Mouse (Mus musculus) embryonic facial prominence, embryonic 11.5 days (tissue): ENCODE results near the gene Atp10a. TPM values are rescaled to one million over a fixed set of nuclear protein-coding genes. Genes with fewer than 3 reads are reported as not detected.

ENCODE experiments used
- ATAC-seq: fragments of 200-750 bp; cut with Nextera tagmentation; replicated peaks from 2 replicates; pipeline ENCODE4 v1.8.0; 2017; ENCODE audit warnings: low read depth; ENCODE audit not compliant: insufficient number of reproducible peaks, low FRiP score, low TSS enrichment
- DNase-seq: peaks from one replicate; pipeline ENCODE4 v3.0.0-alpha.2; 2015; ENCODE audit warnings: low spot score
- H3K27ac ChIP-seq: fragments of 300-500 bp; sonication (generic); replicated peaks from 2 replicates; pipeline ENCODE4 v1.5.1; 2014; ENCODE audit warnings: mild to moderate bottlenecking, low read depth, low read length, control low read depth
- H3K27me3 ChIP-seq: fragments of 300-500 bp; sonication (generic); 2 replicates; pipeline ENCODE4 v1.6.1; 2014; ENCODE audit warnings: mild to moderate bottlenecking, low read length, moderate library complexity, mixed read lengths; ENCODE audit not compliant: control insufficient read depth, insufficient read depth
- H3K36me3 ChIP-seq: fragments of 300-500 bp; sonication (generic); replicated peaks from 2 replicates; pipeline ENCODE4 v1.6.1; 2014; ENCODE audit warnings: low read depth, mild to moderate bottlenecking, low read length, moderate library complexity, mixed read lengths; ENCODE audit not compliant: control insufficient read depth, insufficient read depth
- H3K4me1 ChIP-seq: fragments of 300-500 bp; sonication (generic); 2 replicates; pipeline ENCODE4 v1.6.1; 2014; ENCODE audit warnings: low read length, mixed read lengths; ENCODE audit not compliant: control insufficient read depth, insufficient read depth
- H3K4me2 ChIP-seq: fragments of 300-500 bp; sonication (generic); 2 replicates; pipeline ENCODE4 v1.6.1; 2014; ENCODE audit warnings: low read depth, mild to moderate bottlenecking, control low read depth, low read length, moderate library complexity
- H3K4me3 ChIP-seq: fragments of 300-500 bp; sonication (generic); 2 replicates; pipeline ENCODE4 v1.5.1; 2014; ENCODE audit warnings: low read depth, low read length, control low read depth
- H3K9ac ChIP-seq: fragments of 300-500 bp; sonication (generic); replicated peaks from 2 replicates; pipeline ENCODE4 v1.6.1; 2014; ENCODE audit warnings: mild to moderate bottlenecking, control low read depth, low read length
- H3K9me3 ChIP-seq: fragments of 300-500 bp; sonication (generic); replicated peaks from 2 replicates; pipeline ENCODE4 v1.6.1; 2016; ENCODE audit warnings: mild to moderate bottlenecking, low read length, inconsistent platforms, mixed read lengths; ENCODE audit not compliant: control insufficient read depth
- WGBS: fragments of 180-500 bp; shearing (Covaris S2); extraction: QIAGEN DNeasy Blood & Tissue Kit; methylation state at CpG from one replicate; pipeline ENCODE4 v1.1.7; 2014; 5-methylcytosine and 5-hydroxymethylcytosine counted together
- polyA plus RNA-seq: library from polyadenylated mRNA; unstranded; fragments of >200 nt; fragmentation: Nextera tagmentation; extraction: Ambion mirVana; gene quantifications from 2 replicates; pipeline ENCODE4 v1.2.1, GENCODE M21; 2014

Atp10a gene
- polyA plus RNA-seq, 1 experiment from 2014 or later, result 1.9 TPM

- whole genome bisulfite sequencing, result 68% methylated on average over 5 of the region's 5 CpGs
Measured at GRCm38 (mm10) chr7:58746817-58747216, 90.9 kb downstream of the Atp10a start.

DNA sequence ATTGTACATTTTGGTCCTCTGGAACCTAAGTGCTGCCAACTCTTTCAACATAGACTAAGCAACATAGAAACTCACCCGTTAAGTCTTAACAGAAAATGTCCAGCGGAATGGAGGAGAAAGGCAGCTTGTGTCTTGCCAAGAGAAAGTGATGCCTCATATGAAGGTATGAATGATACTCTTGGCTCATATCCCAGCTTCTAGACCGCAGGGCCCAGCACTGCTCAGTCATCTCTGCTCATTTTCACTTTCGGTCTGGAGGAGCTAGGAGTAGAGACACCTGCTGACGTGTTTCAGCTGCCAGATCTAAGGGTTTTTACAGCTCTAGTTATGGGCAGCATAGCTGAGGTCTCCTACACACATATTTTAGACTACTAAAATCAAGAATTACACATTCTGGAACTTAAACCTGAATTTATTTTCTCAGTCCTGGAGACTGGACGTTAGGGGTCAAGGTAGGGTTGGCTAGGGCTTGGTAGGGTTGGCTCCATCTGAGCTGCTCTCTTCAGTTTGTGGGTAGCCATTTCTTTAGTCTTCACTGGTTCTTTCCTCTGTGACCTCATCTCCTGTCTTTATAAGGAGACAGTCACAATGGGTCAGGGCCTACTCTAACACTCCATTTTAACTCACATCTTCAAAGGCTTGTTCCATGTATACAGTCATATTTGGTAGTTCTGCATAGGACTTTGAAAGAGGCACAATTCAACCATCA, 94.1 kb downstream of the Atp10a start:
- no peaks in the 10 kb centered on the region for H3K9me3 ChIP-seq
- no peaks in the 10 kb centered on the region for H3K36me3 ChIP-seq
- no peak overlapping the region for H3K9ac ChIP-seq
- no peaks in the 10 kb centered on the region for H3K4me1 ChIP-seq
- H3K27me3 ChIP-seq, result no peaks in the 10 kb centered on the region
- no peak overlapping the region for H3K27ac ChIP-seq
- no peak overlapping the region for H3K4me3 ChIP-seq
- DNase-seq (no peak), ATAC-seq (no peak)
- H3K4me2 ChIP-seq, result no peak overlapping the region
- WGBS, result 90% methylated on average over 6 of the region's 6 CpGs

More at GRCm38 (mm10) chr7:58746817-58747216, 90.9 kb downstream of the Atp10a start:
- Histone ChIP-seq H3K9me3 (no peaks in the 10 kb centered on the region), H3K36me3 (no peaks in the 10 kb centered on the region), H3K27me3 (no peaks in the 10 kb centered on the region), H3K4me1 (no peaks in the 10 kb centered on the region), H3K4me2 (no peak overlapping the region), H3K4me3 (no peak overlapping the region), H3K27ac (no peak overlapping the region), H3K9ac (no peak overlapping the region)
- no peak for DNase-seq
- ATAC-seq, result no peak

DNA sequence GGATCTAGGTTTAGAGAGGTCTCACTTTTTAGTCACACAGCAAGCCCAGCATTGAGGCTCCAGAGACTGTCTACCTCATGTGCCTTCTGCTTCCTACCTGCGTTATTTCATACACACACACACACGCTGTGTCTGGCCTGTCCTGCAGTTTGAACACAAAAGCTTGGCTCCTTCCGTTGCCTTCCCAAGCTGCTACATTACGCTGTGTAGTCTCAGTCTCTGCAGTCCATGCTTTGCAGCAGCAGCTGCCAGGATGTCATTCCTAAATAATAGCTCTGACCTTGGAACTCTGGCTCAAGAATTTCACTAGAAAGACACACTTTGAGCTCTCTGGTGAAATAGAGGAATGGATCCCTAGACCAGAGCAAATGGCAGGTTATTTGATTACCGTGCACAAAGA, 96.1 kb downstream of the Atp10a start:
- no peaks in the 10 kb centered on the region for H3K27me3 ChIP-seq
- H3K36me3 ChIP-seq, result no peaks in the 10 kb centered on the region
- H3K27ac ChIP-seq, result no peak overlapping the region
- ATAC-seq (no peak), DNase-seq (peak; percentile 10)
- H3K9me3 ChIP-seq, result no peaks in the 10 kb centered on the region
- no peak overlapping the region for H3K4me3 ChIP-seq
- H3K9ac ChIP-seq, result no peak overlapping the region
- WGBS, result 64% methylated on average over 5 of the region's 5 CpGs
- no peaks in the 10 kb centered on the region for H3K4me1 ChIP-seq
- no peak overlapping the region for H3K4me2 ChIP-seq

- no peaks in the 10 kb centered on the region for H3K27me3 ChIP-seq
- ATAC-seq (no peak), DNase-seq (no peak)
- H3K9ac ChIP-seq, result no peak overlapping the region
- H3K4me3 ChIP-seq, result no peak overlapping the region
- H3K4me2 ChIP-seq, result no peak overlapping the region
- no peaks in the 10 kb centered on the region for H3K4me1 ChIP-seq
- H3K36me3 ChIP-seq, result no peaks in the 10 kb centered on the region
- no peak overlapping the region for H3K27ac ChIP-seq
- H3K9me3 ChIP-seq, result no peaks in the 10 kb centered on the region
- 80% methylated on average over 1 of the region's 1 CpGs for WGBS
Measured at GRCm38 (mm10) chr7:58754076-58754475, 98.1 kb downstream of the Atp10a start.

DNA sequence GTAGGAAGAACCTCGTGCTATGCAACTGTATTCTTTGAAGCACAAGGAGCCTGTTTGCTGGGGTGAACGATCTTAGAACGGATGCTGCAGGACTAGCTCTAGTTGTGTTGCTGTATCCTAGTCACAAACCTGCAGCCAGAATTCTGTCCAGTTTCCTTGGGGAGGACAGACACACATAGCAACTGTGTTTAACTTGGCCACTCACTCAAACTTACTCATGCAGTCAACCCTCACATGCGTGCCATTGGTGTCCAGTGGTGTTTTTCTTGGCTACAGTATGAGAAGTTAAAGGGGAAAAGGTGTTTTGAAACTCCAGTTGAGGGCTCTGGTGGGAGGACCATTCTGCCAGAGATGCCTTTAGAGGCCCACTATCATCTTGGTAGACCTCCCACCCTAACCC, 98.6 kb downstream of the Atp10a start:
- Histone ChIP-seq H3K4me1 (no peaks in the 10 kb centered on the region), H3K4me2 (no peak overlapping the region), H3K9me3 (no peaks in the 10 kb centered on the region), H3K27me3 (no peaks in the 10 kb centered on the region), H3K4me3 (no peak overlapping the region), H3K36me3 (no peaks in the 10 kb centered on the region), H3K9ac (no peak overlapping the region), H3K27ac (no peak overlapping the region)
- 86% methylated on average over 4 of the region's 4 CpGs for WGBS
- no peak for ATAC-seq
- DNase-seq, result no peak

DNA sequence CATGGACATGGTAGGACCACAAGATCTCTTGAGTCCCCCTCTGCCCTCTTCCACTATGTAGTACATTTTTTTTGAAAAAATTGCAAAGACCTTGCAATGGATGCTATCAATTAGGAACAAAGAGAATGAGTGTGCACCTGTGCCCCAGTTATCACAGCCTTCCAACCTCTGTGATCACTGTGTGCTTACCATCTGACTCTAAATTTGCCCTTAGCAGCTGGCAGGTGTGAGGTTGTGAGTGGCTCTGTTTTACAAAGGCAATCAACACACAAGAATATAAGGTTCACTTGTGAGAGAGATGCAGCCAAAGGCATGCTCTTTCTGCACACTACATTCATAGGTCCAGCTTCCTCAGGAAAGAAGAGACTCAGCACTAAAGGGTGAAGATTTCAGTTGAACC, 99.1 kb downstream of the Atp10a start:
- Histone ChIP-seq H3K36me3 (no peaks in the 10 kb centered on the region), H3K27me3 (no peaks in the 10 kb centered on the region), H3K4me1 (no peaks in the 10 kb centered on the region), H3K4me3 (no peak overlapping the region), H3K4me2 (no peak overlapping the region), H3K27ac (no peak overlapping the region), H3K9ac (no peak overlapping the region), H3K9me3 (no peaks in the 10 kb centered on the region)
- ATAC-seq (no peak), DNase-seq (no peak)

- 100% methylated on average over 1 of the region's 1 CpGs for WGBS
- no peak for DNase-seq
- no peaks in the 10 kb centered on the region for H3K9me3 ChIP-seq
- no peak overlapping the region for H3K4me3 ChIP-seq
- no peaks in the 10 kb centered on the region for H3K4me1 ChIP-seq
- no peak overlapping the region for H3K4me2 ChIP-seq
- no peak for ATAC-seq
- H3K27me3 ChIP-seq, result no peaks in the 10 kb centered on the region
- no peak overlapping the region for H3K9ac ChIP-seq
- no peaks in the 10 kb centered on the region for H3K36me3 ChIP-seq
- H3K27ac ChIP-seq, result no peak overlapping the region
Measured at GRCm38 (mm10) chr7:58755846-58756245, 99.9 kb downstream of the Atp10a start.

- H3K4me2 ChIP-seq, result no peak overlapping the region
- H3K36me3 ChIP-seq, result no peaks in the 10 kb centered on the region
- no peak overlapping the region for H3K4me3 ChIP-seq
- WGBS, result 78% methylated on average over 2 of the region's 2 CpGs
- H3K27me3 ChIP-seq, result no peaks in the 10 kb centered on the region
- no peaks in the 10 kb centered on the region for H3K9me3 ChIP-seq
- no peak overlapping the region for H3K27ac ChIP-seq
- H3K4me1 ChIP-seq, result no peaks in the 10 kb centered on the region
- H3K9ac ChIP-seq, result no peak overlapping the region
- ATAC-seq (no peak), DNase-seq (no peak)
Measured at GRCm38 (mm10) chr7:58757331-58757730, 101.4 kb downstream of the Atp10a start.
